Comparison of ENCODE assay signal across 16 mouse cellular contexts in genomic region chr16:52067632-52068516, GRCm38 (mm10). TPM values are rescaled to one million over a fixed set of nuclear protein-coding genes. Genes with fewer than 3 reads are reported as not detected.
DNase-seq lines count a peak whose midpoint lies in the region; ATAC-seq lines count a peak whose summit lies in the region.
"Had no signal": no experiment of that assay in that cellular context is flagged by ENCODE, and none has a peak within 500 bp of the region (broad histone marks: within the 10 kb centered on the region; RNA-seq: fewer than 3 reads in every experiment).

No protein-coding gene starts in this region.

- no peak overlapping the region for H3K27ac ChIP-seq in forebrain, embryonic 15.5 days (replicated peaks)
- no peak overlapping the region for H3K27ac ChIP-seq in forebrain, embryonic 11.5 days (ENCODE audit: low read depth, low read length)
- 0 out of 2 replicates have a peak overlapping the region, but pooled peaks have one; percentile 14 for H3K27ac ChIP-seq in liver, embryonic 16.5 days (ENCODE audit: low read length)
- H3K27ac ChIP-seq: embryonic facial prominence, embryonic 13.5 days; heart, adult 2 months; hindbrain, postnatal 0 days had no signal

- H3K4me3 ChIP-seq in forebrain, embryonic 15.5 days: no peak overlapping the region
- no peak overlapping the region for H3K4me3 ChIP-seq in forebrain, embryonic 11.5 days (ENCODE audit: low read depth, low read length)
- no peak overlapping the region for H3K4me3 ChIP-seq in liver, embryonic 16.5 days (ENCODE audit: low read depth, low read length)
- H3K4me3 ChIP-seq: embryonic facial prominence, embryonic 13.5 days; heart, adult 2 months; myocyte had no signal

- ATAC-seq in forebrain, embryonic 15.5 days (replicated peaks): 0 out of 2 replicates have a peak, but pooled peaks have one; percentile 36
- ATAC-seq in forebrain, embryonic 11.5 days (replicated peaks; ENCODE audit: low FRiP score): no peak
- peak; percentile 10 for ATAC-seq in activated CD4-positive, CD25-positive, alpha-beta regulatory T cell, adult 4 months
- ATAC-seq in hematopoietic stem cell, adult 5-6 weeks (replicated peaks in 1 of 2; ENCODE audit: insufficient read depth in 1 of 2, low FRiP score in 2 of 2, low TSS enrichment in 1 of 2, low read depth in 1 of 2, poor library complexity in 2 of 2, severe bottlenecking in 2 of 2): peak; percentile 28 to 37; a peak in 2 of 4 replicates
- peak; percentile 64 for ATAC-seq in liver, embryonic 16.5 days (ENCODE audit: low read depth)
- ATAC-seq in monocyte, adult 5-6 weeks (replicated peaks; ENCODE audit: insufficient number of reproducible peaks, low FRiP score, low TSS enrichment, poor library complexity, severe bottlenecking): no peak
- ATAC-seq: hindbrain, postnatal 0 days had no signal

- no peaks in the 10 kb centered on the region for H3K27me3 ChIP-seq in forebrain, embryonic 15.5 days
- no peaks in the 10 kb centered on the region for H3K27me3 ChIP-seq in forebrain, embryonic 11.5 days (ENCODE audit: control insufficient read depth, insufficient read depth, low read length)
- H3K27me3 ChIP-seq in liver, embryonic 16.5 days (ENCODE audit: control insufficient read depth, insufficient read depth, low read depth, low read length): no peaks in the 10 kb centered on the region
- H3K27me3 ChIP-seq: embryonic facial prominence, embryonic 13.5 days had no signal

- H3K4me1 ChIP-seq in forebrain, embryonic 15.5 days: peaks cover 6% of the 10 kb centered on the region; the same call in 1 of the 2 replicates
- no peaks in the 10 kb centered on the region for H3K4me1 ChIP-seq in forebrain, embryonic 11.5 days (replicated peaks; ENCODE audit: control insufficient read depth, insufficient read depth, low read length)
- peaks cover 15% of the 10 kb centered on the region for H3K4me1 ChIP-seq in liver, embryonic 16.5 days (ENCODE audit: control insufficient read depth, low read depth, low read length)

- H3K4me2 ChIP-seq in forebrain, embryonic 15.5 days (replicated peaks): no peak overlapping the region
- no peak overlapping the region for H3K4me2 ChIP-seq in forebrain, embryonic 11.5 days (ENCODE audit: low read depth, low read length, severe bottlenecking)
- peak overlapping the region; percentile 8; the same call in 1 of the 2 replicates for H3K4me2 ChIP-seq in liver, embryonic 16.5 days (ENCODE audit: low read depth, low read length)
- H3K4me2 ChIP-seq: embryonic facial prominence, embryonic 13.5 days had no signal

- WGBS in forebrain, embryonic 15.5 days: 82% methylated on average over 10 of the region's 10 CpGs
- WGBS in forebrain, embryonic 11.5 days: 92% methylated on average over 10 of the region's 10 CpGs
- WGBS in liver, embryonic 16.5 days (ENCODE audit: insufficient replicate concordance): 62% methylated on average over 10 of the region's 10 CpGs

- DNase-seq in forebrain, embryonic 11.5 days (ENCODE audit: low spot score): no peak
- DNase-seq in right cerebral cortex, postnatal 25 days: no peak
- no peak for DNase-seq in right cerebral cortex, adult 2 months (ENCODE audit: low spot score in 2 of 2)
- DNase-seq: cerebellum, postnatal 36 days; heart, adult 2 months; heart, postnatal 10 days; thymus, adult 18-20 months had no signal

- no peak overlapping the region for H3K9ac ChIP-seq in forebrain, embryonic 15.5 days (replicated peaks)
- no peak overlapping the region for H3K9ac ChIP-seq in forebrain, embryonic 11.5 days (ENCODE audit: low read length)
- H3K9ac ChIP-seq in liver, embryonic 16.5 days (ENCODE audit: low read depth, low read length): no peak overlapping the region
- H3K9ac ChIP-seq: embryonic facial prominence, embryonic 13.5 days had no signal

- H3K36me3 ChIP-seq in forebrain, embryonic 15.5 days: no peaks in the 10 kb centered on the region
- H3K36me3 ChIP-seq in forebrain, embryonic 11.5 days (ENCODE audit: control insufficient read depth, insufficient read depth, low read length): no peaks in the 10 kb centered on the region
- H3K36me3 ChIP-seq in liver, embryonic 16.5 days (ENCODE audit: control insufficient read depth, insufficient read depth): no peaks in the 10 kb centered on the region
- H3K36me3 ChIP-seq: embryonic facial prominence, embryonic 13.5 days had no signal

- no peaks in the 10 kb centered on the region for H3K9me3 ChIP-seq in forebrain, embryonic 15.5 days
- no peaks in the 10 kb centered on the region for H3K9me3 ChIP-seq in forebrain, embryonic 11.5 days (ENCODE audit: control insufficient read depth, low read length)
- no peaks in the 10 kb centered on the region for H3K9me3 ChIP-seq in liver, embryonic 16.5 days (replicated peaks; ENCODE audit: control insufficient read depth, low read length)
- H3K9me3 ChIP-seq: embryonic facial prominence, embryonic 13.5 days; G1E had no signal

RNA-seq across cellular contexts. Expression of gene Cblb, which starts 36.8 kb away (rescaled TPM):
- 19.0 TPM in 2 replicates for polyA plus RNA-seq in forebrain, embryonic 15.5 days (2015; fragmentation: Nextera tagmentation; extraction: Ambion mirVana)
- polyA plus RNA-seq in forebrain, embryonic 11.5 days (2014; fragmentation: Nextera tagmentation; extraction: Ambion mirVana): 41.9 and 42.9 TPM in 2 replicates
- polyA plus RNA-seq in activated CD4-positive, CD25-positive, alpha-beta regulatory T cell, adult 4 months (2017; shearing (Covaris generic)): 10 to 100 TPM; 37.4 to 38.3 TPM
- total RNA-seq in hematopoietic stem cell, adult 5-6 weeks (2017): 7.1 and 16.4 TPM in 2 replicates
- 1.8 and 2.6 TPM in 2 replicates for polyA plus RNA-seq in liver, embryonic 16.5 days (2015; fragmentation: Nextera tagmentation; extraction: Ambion mirVana)
- 46.9 to 126 TPM (median 61.3 TPM) in 3 replicates for total RNA-seq in monocyte, adult 5-6 weeks (2017)

Comparison
In these comparisons a context has a peak if more than half of its experiments do, and no peak if none do; other contexts are left out.
1. ATAC-seq: peak in forebrain, embryonic 15.5 days (single experiment), activated CD4-positive, CD25-positive, alpha-beta regulatory T cell, adult 4 months (single experiment), hematopoietic stem cell, adult 5-6 weeks (2 of 2) and liver, embryonic 16.5 days (single experiment); none in forebrain, embryonic 11.5 days (single experiment) and monocyte, adult 5-6 weeks (single experiment).